Mouse (Mus musculus): Measurements from ENCODE around the gene Slc22a18.

The Slc22a18 gene

DNA sequence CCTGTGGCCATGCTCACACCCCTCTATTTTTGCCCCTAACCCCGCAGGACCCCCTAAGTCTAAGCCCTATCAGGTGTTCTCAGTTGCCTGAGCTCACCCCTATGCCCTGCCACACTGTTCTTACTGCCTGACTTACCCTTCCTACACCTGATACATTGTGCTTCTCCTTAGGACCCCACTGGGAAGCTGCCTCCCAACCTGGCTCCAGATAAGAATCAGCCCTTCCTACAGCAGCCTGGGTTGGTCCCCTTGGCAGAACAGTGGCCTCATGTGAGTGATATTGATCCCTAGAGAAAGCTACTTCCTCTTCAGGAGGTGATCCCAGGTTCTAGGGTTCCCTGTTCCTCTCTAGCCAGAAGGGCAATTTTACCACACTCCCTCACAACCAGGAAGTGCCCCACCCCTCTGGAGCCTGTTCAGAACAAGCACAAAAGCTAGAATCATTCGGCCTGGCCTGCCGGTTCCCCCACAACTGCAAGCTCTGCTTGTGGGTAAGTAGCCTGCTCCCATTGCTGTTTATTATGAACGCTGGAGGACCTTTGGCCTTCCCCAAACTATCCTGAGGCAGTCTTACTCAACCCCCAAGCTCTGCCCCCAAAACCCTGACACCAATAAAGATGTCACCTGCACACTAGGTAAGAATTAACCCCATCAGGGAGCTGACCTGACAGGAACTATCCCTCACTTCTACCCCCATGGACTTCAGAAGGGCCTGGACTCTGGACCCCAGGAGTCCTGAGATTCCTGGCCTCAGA is at the start of gene Slc22a18:
Gene Slc22a18, plus strand, starts transcription at position 390 of the 755 bp plus-strand sequence.
- DNase-seq (ENCODE audit: low spot score in 2 of 2) = no peak

DNA sequence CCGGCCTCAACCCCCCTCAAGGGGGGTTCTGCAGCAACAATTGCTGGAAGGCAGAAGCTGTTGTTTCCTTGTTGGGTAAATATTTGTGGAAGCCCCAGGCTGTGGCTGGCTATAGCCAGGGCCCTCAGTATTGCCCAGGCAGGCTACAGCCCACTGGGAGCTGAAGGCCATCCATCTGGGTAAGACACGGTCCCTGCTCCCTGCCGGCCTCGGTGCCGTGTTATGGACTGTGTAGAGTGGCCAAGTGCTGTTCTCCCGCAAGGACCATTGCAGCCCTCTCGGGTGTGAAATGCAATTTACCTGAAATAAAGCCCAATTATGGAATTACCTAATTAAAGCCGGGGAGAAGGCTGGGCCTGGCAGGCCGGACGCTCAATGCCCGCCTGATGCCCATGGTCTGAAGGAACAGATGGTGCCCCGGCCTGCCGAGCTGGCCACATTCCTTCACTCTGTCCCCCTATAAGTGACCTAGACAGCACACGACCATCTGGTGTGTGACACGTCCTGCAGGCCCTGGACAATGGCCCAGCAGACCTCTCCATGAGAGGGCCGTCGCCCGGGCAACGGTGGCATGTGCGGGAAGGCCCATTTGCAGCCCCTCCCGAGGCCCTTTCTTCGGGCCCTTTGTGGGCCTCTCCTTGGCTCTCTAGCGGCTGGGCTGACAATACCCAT is 45.3 kb upstream of the Slc22a18 start:
- DNase-seq (ENCODE audit: low spot score in 2 of 2) = no peak

DNA sequence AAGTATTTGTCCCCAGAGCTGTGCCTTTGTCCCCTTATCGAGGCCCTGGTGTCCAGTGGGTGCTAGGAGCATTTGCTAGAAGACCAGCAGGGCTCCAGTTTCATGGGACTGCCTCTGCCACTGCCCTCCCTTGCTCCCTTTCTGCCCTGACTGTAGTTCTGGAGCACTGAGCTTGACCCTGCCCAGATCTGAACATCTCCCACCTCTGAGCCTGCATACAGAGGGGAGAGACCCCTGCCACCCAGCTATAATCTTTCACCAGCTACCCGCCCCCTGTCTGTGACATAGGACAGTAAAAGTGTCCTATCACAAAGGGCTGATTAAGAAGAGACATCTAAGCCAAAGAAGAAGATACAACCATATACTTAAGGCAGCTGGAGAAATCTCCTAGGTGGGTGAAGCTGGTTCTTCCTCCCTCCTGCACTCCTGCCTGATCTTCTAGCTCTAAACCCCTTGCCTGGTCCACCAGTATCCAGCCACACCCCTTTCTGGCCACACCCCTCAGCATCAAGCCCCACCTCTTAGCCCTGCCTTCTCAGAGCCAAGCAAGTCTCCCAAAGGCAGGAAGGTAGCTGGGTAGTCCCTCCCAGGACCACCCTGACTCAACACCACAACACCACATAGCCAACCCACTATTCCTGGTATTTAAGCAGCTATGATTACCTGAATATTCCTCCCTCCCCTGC is 44.6 kb upstream of the Slc22a18 start:
- no peak for DNase-seq (ENCODE audit: low spot score in 2 of 2)

DNA sequence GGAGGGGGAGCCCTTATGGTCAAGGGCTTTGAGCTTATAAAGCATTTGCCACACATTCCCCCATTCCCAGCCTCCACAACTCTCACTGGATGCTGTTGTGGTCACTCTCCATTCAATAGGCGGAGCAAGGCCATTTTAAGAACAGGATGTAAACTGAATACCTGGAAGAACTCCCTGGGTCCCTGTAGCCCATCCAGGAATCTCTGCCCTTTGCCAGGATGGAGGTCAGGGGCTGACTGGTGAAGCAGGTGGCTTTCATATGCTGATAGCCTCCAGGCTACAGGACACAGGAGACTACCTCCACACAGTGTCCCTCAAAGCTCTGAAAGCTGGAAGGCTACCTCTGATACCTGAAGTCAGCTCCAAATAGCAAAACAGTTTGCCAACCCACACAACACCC is 40.9 kb upstream of the Slc22a18 start:
- DNase-seq (ENCODE audit: low spot score in 2 of 2) = no peak

DNA sequence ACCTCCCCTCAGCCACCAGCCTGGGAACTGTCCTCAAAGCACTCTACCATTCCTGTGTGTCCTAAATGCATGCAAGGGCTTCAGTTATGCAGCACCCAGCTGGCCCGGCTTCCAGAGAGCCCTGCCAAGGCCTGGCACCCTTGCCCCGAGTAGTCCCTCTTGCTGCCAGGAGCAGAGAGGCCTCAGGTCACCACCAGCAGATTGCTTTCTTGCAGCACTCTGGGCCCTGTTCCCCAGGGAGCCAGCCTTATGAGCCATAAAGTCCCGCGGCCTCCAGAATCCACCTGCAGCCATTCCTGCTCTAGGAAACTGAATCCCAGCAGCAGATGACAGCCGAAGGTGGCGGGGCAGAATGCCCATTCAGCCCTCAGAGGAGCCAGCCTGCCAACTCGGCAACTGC is 40.2 kb upstream of the Slc22a18 start:
- peak in 1 of 2 experiments; percentile 24 for DNase-seq (ENCODE audit: low spot score in 2 of 2)

DNA sequence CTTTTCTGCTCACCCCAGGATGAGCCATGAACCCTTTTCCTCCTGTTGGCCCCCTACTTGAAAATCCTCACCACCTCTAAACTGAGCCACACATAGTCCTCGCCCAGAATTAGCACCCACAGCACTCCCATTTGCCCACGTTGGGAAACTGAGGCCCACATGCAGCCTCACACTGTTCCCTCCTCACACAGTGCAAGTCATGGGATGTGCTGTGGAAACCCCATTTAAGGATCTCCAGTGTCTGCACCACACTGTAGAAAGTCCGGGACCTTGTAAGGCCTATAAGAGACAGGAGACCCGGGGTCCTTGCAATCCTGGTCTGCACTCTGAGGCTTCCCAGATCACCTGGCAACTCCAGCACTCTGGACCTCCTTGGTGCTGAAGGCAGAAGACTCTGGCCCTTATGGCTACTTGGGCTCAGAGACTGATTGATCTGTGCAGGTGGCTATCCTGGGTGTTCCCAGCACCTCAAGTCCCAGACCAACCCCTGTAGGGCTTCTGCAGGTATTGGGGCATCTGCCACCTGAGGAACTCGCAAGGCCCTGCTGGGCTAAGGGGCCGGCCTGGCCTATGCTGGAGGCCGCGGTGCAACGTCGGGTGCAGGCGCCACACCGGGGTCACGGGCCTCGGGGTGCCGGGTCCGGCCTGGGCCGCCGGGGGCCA is 36.2 kb upstream of the Slc22a18 start:
- no peak for DNase-seq (ENCODE audit: low spot score in 2 of 2)

DNA sequence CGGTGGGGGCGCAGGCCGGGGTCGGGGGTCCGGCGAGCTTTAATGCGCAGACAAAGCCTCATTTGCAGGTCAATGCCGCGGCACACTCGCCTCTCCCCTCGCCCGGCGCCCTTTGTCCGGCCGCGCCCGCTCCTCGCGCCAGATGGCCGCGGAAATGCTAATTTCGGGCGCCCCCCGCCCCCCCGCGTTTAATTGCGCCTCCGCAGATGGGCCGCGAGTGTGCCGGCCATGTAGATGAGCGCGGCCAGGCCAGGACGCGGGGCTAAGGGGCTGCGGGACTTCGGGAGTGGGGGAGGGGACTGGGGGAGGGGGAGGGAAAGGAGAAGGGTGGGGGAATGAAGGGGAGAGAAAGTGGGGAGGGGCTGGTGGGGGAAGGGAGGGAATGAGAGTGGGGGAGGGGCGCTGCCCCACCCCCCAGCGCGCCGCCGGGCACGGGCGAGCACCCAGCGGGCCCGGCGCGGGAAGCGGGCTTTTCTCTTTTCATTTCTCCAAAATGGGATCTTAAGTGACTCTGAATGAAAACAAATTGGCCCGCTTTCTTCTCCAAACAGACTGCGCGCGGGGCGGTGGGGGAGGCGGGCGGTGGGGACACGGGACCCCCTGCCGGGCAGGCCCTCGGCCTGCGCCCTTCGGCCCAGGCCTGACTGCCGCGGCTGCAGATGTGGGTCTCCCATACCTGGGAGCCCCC is 35.5 kb upstream of the Slc22a18 start:
- no peak for DNase-seq (ENCODE audit: low spot score in 2 of 2)

DNA sequence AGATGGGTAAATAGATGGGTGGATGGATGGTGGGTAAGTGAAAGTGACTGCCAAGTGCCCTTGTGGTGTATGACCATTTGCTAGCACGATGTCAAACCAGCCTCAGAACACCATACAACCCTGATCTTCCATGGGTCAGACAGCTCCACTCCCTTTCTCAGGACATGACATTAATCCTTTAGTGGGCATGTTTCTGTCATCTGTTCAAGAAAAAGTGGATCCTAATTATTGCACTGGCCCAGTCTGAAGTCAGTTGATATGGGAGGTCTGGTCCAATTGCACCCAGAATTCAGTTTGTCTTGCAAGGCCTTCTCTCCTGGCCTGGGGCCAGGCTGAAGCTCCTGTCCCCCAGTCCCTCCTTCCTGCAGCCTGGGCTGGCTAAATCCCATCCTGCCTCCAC is 34.6 kb upstream of the Slc22a18 start:
- DNase-seq (ENCODE audit: low spot score in 2 of 2) = no peak

DNA sequence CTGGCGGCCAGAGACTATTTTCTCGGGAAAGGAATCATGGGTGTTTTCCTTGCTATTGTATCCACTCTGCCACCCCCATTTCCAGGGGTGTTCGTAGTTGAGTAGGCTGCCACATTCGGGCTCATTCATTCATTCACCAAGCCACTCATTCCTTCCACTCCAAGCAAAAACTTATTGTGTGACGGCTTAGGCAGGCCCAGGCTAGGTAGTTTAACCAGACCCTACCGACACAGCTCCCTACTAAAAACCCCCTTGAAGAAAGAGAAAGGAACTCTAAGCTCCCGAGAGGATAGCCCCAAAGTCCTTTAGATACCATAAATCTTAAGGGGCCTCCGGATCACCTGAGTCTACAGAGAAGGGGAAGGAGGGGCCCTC is 29.0 kb upstream of the Slc22a18 start:
- no peak for DNase-seq (ENCODE audit: low spot score in 2 of 2)

DNA sequence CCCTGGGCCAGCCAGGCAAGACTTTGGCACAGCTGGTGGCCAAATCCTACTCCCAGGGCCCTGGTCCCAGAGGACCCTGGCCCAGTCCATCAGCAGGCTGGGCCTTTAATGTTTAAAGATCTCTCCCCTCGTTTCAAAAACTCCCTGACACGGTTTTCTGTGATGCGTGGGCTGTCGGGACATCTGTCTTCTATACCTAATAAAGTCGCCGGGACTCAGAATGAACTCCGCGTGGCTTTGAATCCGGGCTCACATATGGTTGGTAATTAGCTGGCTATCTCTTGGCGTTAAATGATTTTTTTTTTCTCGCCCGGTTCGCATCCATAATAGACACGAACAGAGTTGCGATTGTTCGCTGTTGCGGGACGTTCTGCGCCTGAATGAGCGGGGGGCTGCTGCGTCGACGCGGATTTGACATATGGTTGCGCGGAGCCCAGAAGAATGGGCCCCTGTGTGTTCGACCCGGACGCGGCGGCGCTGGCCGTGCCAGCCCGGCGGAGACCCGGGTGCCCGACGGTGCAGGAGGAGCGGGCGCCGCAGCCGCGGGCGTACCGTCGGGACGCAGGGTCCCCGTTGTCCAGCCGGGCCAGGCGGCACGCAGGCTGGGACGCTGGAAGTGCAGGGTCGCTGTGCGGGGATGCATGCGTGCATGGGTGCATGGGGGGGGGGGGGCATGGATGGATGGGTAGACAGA is 28.4 kb upstream of the Slc22a18 start:
- DNase-seq (ENCODE audit: low spot score in 2 of 2) = no peak

DNA sequence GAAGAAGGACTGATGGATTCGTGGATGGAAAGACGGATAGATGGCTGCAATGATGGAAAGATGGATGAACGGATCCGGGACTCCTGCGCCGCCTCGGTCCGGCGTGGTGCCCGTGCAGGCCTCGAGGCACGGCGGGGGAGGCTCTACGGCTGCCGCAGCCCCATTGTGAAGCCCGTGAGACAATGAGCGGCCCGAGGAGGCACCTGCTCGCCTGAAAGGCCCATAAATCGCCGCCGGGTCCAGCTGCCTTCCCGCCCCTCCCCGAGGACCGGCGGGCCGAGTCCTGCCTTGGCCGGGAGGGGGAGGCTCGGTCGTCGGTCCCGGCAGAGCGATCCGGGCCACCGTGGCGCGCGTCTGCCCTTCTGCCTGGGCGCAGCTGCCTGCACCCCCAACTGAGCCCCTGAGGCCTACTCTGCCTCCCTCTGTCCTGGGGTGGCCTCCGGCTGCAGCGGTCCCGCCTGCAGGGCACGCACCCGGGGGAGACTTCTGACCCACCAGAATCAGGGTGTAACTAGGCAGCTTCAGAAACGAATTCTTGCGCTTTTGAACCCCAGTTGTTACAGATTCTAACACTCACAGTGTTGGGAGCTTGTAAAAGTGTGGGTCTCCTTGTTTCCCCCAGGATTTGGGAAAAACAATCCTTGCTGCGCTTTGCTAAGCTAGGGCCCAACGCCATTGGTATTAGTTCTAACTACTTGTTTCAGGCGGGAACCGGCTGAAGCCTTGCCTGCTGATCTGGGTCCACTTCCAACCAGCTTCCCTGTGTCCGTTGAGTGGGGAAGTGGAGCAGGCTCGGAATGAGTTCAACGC is 27.7 kb upstream of the Slc22a18 start:
- DNase-seq (ENCODE audit: low spot score in 2 of 2) = no peak

DNA sequence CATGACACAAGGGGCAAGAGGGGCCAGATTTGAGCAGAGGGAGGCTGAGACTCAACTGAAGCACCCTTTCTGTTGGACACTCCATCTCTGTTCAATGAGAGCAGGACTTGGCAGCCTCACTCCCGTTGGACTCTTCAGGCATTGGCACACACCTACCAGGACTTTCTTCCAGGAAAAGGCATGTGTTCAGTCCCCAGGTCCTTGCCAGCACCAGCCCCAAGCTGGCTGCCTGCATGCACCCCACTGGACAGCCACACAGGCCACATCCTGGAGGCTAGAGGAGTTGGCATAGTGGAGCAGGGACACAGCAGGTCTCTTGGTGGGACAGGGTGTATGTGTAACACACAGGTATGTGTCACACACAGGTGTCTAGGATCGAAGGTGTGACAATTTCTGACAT is 26.4 kb upstream of the Slc22a18 start:
- no peak for DNase-seq (ENCODE audit: low spot score in 2 of 2)

DNA sequence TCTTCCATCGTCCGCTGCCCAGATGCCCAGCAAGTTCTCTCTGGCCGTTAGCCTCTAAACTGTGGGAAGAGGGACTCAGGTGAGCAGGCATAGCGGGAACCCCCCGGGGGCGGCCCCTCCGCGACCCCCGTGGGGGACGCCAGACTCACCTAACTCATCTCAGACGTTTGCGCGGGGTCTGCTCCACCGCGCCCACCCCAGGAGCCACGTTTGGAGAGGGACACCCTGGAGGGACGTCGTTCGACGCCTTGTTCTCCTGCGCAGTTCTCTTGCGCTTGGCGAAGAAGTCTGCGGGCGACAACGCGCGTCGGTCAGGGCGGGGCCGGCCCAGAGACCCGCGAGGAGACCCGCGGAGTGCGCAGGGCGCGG is 14.6 kb upstream of the Slc22a18 start:
- DNase-seq (ENCODE audit: low spot score in 2 of 2) = no peak

DNA sequence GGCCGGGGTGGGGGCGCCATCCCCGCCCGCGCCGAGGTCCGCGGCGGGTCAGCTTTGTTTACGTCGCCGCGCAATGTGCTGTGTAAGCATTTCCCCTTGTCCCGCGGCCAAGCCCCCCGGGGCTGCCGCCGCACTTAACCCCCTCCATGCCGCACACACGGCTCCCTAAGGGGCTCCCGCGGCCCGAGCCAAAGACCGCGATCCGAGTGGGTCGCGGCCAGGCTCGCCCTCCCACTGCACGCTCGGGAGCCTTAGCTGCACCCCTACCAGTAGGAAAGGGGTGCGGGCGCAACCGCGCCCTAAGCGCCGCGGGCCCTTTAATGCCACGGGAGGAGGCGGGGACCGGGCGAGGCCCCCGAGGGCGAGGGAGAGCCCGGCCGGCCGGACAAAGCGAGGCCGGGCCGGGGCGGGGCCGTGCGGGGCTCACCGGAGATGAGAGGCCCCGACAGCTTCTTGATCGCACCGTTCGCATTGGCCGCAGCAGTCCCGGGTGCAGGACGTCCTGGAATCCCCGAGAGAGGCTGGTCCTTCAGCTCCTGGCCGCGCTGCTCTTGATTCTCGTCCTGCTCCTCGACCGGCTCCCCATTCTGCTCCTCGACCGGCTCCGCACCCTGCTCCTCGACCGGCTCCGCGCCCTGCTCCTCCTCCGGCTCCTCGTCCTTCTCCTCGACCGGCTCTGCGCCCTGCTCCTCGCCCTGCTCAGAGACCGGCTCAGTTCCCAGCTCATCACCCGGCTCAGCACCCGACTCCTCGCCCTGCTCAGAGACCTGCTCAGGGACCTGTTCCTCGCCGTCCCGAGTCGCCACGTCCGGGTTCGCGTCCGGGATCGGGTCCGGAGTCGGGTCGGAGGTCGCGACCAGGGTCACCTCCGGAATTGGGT is 14.0 kb upstream of the Slc22a18 start:
- DNase-seq (ENCODE audit: low spot score in 2 of 2) = no peak

DNA sequence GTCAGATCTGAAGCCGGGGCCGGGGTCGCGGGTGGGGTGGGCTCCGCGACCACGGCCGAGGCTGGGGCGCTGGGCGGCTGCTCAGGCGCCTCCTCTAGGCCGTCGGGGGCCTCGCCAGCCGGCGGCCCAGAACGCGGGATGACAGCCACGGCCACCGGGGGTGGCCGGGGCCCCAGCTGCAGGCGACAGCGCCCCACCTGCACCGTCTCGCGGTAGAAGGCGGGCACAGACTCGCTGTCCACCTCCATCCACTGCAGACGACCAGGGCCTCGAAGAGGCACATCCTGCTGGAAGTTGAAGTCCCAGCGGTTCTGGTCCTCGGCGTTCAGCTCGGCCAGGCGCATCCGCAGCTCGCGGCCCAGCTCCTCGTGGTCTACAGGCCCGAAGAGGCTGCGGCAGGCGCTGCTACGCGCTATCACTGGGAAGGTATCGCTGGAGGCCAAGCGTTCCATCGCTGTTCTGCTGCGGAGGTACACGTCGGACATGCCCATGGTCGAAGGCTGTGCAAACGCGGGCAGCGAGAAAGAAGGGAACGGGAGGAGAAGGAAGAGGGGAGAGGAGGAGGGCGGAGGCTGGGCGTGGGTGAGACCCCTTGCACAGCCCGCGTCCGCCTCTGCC is 13.2 kb upstream of the Slc22a18 start:
- no peak for DNase-seq (ENCODE audit: low spot score in 2 of 2)

DNA sequence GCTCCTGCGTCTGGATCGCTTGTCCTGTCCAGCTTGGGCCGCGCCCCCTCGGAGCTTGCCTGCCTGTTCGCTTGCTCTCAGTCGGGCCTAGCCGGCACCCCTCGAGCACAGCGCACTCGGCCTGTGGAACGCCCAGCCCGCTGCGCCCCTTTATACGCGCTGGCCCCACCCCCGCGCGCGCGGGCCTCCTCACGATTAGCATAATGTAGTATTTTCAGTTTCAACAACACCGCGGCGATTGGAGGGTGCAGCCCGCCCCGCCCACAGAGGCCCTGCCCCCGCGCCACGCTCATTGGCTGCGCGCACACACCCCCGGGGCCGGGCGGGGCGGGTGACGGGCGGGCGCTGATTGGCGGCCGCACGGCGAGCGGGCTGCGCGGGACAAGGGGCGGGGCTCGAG is 12.7 kb upstream of the Slc22a18 start, which contains the start of gene Cdkn1c:
Gene Cdkn1c, minus strand, starts transcription at position 177 of the 400 bp plus-strand sequence.
- peak; percentile 68 to 74 for DNase-seq (ENCODE audit: low spot score in 2 of 2)

DNA sequence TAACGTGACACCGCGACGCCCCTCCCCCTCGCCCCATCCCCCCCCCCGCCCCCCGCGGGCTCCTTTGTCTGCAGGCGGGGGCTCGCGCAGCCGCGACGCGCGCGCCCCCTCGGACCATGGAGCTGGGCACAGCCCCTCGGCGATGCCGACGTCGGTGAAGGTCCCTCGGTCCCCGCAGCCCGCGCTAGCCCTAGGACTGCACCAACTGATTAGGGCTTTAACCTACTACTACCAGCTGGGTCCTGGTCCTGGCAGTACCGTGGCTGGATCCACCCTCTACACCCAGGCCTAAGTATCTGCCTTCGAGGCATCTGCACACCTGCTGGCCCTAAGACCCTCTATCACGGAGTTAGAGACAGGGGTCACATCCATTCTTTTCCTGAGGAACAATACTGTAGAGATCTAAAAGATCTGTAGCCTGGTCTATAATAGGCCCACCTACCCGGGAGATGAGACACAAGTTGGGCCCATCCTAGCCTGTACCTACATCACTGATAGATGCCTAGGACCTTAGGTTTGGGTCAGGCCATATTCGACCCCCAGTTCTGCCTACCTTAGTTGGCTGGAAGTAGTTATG is 12.2 kb upstream of the Slc22a18 start:
- DNase-seq (ENCODE audit: low spot score in 2 of 2) = no peak

DNA sequence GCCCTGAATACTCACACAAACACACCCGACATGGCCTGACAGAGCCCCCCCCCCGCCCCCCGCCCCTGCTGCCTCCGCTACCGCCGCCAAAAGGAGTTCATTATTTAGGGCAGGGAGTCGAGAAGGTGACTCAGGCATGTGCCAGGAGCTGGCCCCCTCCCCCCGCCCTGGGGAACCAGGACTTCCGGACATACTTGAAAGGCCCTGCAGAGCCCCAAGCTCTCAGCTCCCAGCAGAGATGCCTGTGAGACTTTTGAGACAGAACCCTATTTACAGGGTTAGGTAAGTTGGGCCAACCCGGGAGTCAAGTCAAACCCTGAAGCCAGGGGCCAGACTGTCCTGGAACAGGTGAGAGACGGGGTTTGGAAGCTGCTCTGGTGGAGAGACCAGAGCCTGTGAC is 11.6 kb upstream of the Slc22a18 start:
- no peak for DNase-seq (ENCODE audit: low spot score in 2 of 2)

DNA sequence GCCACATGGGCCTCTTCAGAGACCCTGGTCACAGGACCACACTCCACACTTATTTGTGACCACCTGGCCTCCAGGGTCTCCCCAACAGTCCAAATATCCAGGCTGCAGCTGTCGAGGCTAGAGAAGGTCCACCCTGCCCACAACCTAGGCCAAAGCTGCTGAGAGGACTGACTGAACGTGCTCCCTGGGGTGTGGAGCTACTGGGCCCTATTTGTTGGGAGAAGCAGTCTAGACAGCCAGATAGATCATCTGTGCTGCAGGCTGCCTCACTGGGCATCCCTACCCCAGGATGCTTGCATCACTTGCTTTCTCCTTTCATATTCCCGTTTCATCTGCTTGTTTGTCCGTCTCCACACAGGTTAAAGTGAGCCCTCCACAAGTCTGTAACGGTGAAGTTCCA is 11.0 kb upstream of the Slc22a18 start:
- no peak for DNase-seq (ENCODE audit: low spot score in 2 of 2)

Data from right cerebral cortex, adult 2 months (tissue).